ENCODE assay signal across 22 mouse cellular contexts in the genomic region with DNA sequence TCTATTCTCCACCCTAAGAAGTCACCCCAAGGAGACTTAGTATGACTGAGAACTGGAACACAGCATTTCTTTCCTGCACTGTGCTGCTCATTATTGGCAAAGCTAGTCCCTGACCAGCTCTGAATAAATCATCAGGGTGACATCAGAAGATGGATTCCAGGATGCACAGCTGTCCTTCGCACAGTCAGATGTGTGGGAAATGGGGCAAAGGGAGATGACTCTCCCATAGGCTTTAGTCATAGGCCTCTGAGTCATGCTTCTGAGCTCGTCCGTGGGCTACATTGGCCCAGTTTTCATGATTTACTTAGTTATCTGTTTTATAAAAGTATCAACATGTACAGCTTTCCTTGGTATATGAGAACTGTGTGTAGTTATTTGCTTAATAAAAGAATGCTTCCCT.
DNase-seq lines count a peak whose midpoint lies in the region.
"Had no signal": no experiment of that assay in that cellular context is flagged by ENCODE, and none has a peak within 500 bp of the region (broad histone marks: within the 10 kb centered on the region; RNA-seq: fewer than 3 reads in every experiment).

No protein-coding gene starts in this region.

- peaks cover 80% of the 10 kb centered on the region for H3K4me1 ChIP-seq in limb, embryonic 10.5 days
- H3K4me1 ChIP-seq: heart, embryonic 15.5 days; neural tube, embryonic 12.5 days had no signal

- no peaks in the 10 kb centered on the region for H3K27me3 ChIP-seq in limb, embryonic 10.5 days (ENCODE audit: low read depth, poor library complexity, severe bottlenecking)
- H3K27me3 ChIP-seq: heart, embryonic 15.5 days; lung, embryonic 15.5 days; neural tube, embryonic 12.5 days; Patski had no signal

- no peaks in the 10 kb centered on the region for H3K9me3 ChIP-seq in limb, embryonic 10.5 days (replicated peaks)
- H3K9me3 ChIP-seq: heart, embryonic 15.5 days; hindbrain, embryonic 10.5 days; lung, embryonic 15.5 days; neural tube, embryonic 12.5 days had no signal

- H3K4me3 ChIP-seq in limb, embryonic 10.5 days, result no peak overlapping the region
- H3K4me3 ChIP-seq: gastrocnemius, adult 2 months; heart, embryonic 15.5 days; hindbrain, embryonic 10.5 days; lung, embryonic 15.5 days; neural tube, embryonic 12.5 days had no signal

- 96% methylated on average over 3 of the region's 3 CpGs for WGBS in limb, embryonic 10.5 days

- H3K36me3 ChIP-seq in limb, embryonic 10.5 days, result no peaks in the 10 kb centered on the region
- H3K36me3 ChIP-seq: heart, embryonic 15.5 days; hindbrain, embryonic 10.5 days; lung, embryonic 15.5 days; neural tube, embryonic 12.5 days had no signal

- peak overlapping the region; percentile 30; the same call in 1 of the 2 replicates for H3K27ac ChIP-seq in limb, embryonic 10.5 days
- H3K27ac ChIP-seq: gastrocnemius, adult 2 months; heart, embryonic 15.5 days; hindbrain, embryonic 10.5 days; liver, embryonic 14.5 days; lung, embryonic 15.5 days; neural tube, embryonic 12.5 days had no signal

- peak; percentile 15 for DNase-seq in gastrocnemius, adult 18-20 months (ENCODE audit: low spot score)
- DNase-seq in gastrocnemius, postnatal 4 days (ENCODE audit: low spot score in 2 of 2), result no peak
- DNase-seq in 3T3-L1 (ENCODE audit: low read depth, low spot score), result peak; percentile 88
- DNase-seq in Muller cell, postnatal 12 days (ENCODE audit: inconsistent ontology term), result peak; percentile 45
- no peak for DNase-seq in limb, embryonic 10.5 days (ENCODE audit: low spot score)
- no peak for DNase-seq in urinary bladder, postnatal 25 days (ENCODE audit: low spot score)
- no peak for DNase-seq in urinary bladder, adult 2 months (ENCODE audit: low spot score)
- DNase-seq: cerebellum, adult 11-12 months; cerebellum, postnatal 25 days; embryo, embryonic 11 days; gastrocnemius, adult 2 months; kidney, adult 11 months; kidney, postnatal 10 days; layer of hippocampus, postnatal 36 days; lung, postnatal 4 days; thymus, postnatal 25 days had no signal

Comparison
In these comparisons a context has a peak if more than half of its experiments do, and no peak if none do; other contexts are left out.
1. DNase-seq: peak in gastrocnemius, adult 18-20 months (single experiment), 3T3-L1 (single experiment) and Muller cell, postnatal 12 days (single experiment); none in gastrocnemius, postnatal 4 days (0 of 2), limb, embryonic 10.5 days (single experiment), urinary bladder, postnatal 25 days (single experiment) and urinary bladder, adult 2 months (single experiment).